Mouse (Mus musculus) mature B cell (primary cell): Measurements from ENCODE around the gene Zkscan17.

Experiments
- in situ Hi-C: fragments of 300-500 bp; cut with MboI; formaldehyde crosslinking; loops from 2 replicates; pipeline ENCODE4 v1.14.3; 2019

Zkscan17 gene

GRCm38 (mm10) chr11:59518226-59518625 is 8.3 kb downstream of the Zkscan17 start:
- in situ Hi-C loops = no loop called here

DNA sequence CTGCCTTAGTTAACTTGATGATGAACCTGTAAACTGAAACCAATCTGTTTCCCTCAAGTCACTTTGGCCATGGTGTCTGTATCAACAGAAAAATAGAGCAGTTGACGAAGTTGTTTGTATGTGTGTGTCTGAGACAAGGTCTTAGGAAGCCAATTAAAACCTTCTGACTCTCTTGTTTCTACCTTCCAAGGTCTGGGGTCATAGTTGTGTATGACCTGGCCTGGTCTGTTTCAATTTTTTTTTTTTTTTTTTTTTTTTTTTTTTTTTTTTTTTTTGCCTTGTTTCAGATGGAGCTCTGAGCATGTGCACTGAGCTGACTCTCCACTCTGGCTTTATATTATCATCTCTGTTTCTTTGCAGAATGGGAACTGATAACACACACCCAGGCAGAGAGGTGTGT is 9.1 kb downstream of the Zkscan17 start:
- in situ Hi-C loops = no loop called here

DNA sequence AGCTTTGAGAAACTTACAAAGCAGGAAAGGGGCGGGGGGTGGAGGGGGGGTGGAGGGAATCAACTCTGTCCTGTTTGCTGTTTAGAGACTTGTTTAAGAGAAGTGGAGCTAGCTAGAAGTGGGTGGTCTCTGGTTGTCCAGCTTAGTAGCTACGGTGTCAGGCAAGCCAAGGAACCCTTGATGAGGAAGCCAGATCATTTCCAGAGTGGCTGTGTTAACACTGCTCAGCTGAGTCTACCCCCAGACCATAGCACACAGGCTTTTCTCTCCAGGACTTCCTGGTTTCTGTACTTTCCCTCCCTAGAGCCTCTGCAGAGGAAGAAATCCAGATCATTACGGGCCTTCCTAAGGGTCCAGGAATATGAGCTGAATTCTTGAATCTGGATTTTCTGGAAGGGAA is 11.8 kb downstream of the Zkscan17 start:
- in situ Hi-C loops = no loop called here

DNA sequence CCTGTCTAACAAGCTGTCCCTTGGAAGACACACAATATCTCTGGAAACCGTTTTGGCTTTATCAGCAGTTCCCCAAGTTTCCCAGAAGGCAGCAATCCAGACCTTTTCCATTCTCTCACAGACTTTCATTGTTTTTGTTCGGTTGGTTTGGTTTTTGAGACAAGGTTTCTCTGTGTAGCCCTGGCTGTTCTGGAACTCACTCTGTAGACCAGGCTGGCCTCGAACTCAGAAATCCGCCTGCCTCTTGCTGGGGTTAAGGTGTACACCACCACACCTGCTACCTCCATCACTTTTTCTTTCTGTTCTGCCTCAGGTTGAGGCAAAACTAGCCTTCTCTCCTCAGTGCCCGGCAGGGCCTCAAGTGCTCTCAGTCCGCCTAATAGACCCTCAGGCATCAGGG is 12.2 kb downstream of the Zkscan17 start:
- in situ Hi-C loops = no loop called here

- in situ Hi-C loops = no loop called here
These were observed 13.0 kb downstream of the Zkscan17 start for GRCm38 (mm10) chr11:59513556-59513955.

- in situ Hi-C loops = no loop called here
These were observed 13.8 kb downstream of the Zkscan17 start for GRCm38 (mm10) chr11:59512733-59513132.

DNA sequence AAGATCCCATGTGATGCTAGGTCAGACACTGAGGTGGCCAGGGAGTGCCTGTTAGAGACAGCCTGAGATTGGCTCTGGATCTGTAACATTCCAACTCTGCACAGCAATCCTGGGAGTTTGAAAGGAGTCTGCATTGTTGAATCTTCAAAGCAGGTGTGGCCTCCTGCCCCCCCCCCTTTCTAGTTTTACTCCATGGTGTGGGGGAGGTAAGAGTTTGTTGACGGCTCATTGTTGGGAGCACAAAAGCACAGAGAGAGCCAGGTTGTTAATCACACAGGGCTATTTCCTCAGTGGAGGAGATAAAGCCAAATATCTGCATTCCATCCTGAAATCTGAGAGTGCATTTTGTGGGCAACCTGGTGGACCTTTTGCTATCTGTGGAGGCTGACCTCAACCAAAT is 15.0 kb downstream of the Zkscan17 start:
- in situ Hi-C loops = no loop called here

DNA sequence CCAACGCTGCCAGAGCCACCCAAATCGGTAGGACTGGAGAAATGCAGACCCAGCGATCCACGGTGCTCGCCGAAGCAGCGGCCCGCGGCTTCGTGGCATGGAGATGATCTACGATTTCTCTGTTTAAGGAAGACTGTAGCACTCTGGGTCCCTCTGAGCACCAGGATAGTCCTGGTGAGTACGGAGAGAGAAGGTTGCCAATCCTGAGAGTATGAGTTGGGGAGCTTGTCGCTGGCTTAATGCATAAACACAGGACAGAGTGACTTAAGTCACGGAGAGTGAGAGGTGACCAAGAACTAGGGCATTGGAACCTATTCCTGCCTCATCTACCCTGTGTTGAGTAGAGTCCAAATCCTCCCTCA is 19.9 kb downstream of the Zkscan17 start:
- in situ Hi-C loops = no loop called here

GRCm38 (mm10) chr11:59505839-59506712 is 20.5 kb downstream of the Zkscan17 start:
- in situ Hi-C loops = no loop called here

GRCm38 (mm10) chr11:59505351-59505838 is 21.2 kb downstream of the Zkscan17 start:
- in situ Hi-C loops = no loop called here

- in situ Hi-C loops = no loop called here
These were observed 24.4 kb downstream of the Zkscan17 start for GRCm38 (mm10) chr11:59501978-59502700.

- in situ Hi-C loops = no loop called here
These were observed 28.8 kb downstream of the Zkscan17 start for GRCm38 (mm10) chr11:59497747-59498146.

GRCm38 (mm10) chr11:59496672-59497310 is 29.8 kb downstream of the Zkscan17 start:
- in situ Hi-C loops = no loop called here

DNA sequence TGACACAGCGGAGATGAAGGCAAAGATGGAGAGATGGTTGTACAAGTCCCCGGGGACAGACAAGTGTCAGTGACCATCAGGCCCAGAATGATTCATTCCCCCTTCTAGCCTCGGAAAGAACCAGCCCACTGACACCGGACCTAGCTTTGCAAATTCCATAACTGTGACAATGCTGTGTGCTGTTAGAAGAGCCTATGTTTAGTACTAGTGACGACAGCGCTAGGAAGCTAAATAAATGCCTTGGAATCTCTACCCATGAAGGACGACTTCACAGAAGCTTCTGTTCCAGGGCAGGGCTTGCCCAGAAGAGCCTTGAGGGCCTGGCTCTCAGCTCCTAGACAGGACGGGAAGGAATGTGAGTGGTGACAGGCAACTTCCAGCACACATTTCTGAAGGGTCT is 40.3 kb downstream of the Zkscan17 start:
- in situ Hi-C loops = no loop called here

GRCm38 (mm10) chr11:59485641-59486040 is 40.9 kb downstream of the Zkscan17 start:
- in situ Hi-C loops = no loop called here

GRCm38 (mm10) chr11:59483212-59483611 is 43.3 kb downstream of the Zkscan17 start:
- in situ Hi-C loops = no loop called here

- in situ Hi-C loops = no loop called here
These were observed 49.3 kb downstream of the Zkscan17 start for GRCm38 (mm10) chr11:59477240-59477639.

- in situ Hi-C loops = no loop called here
These were observed 54.2 kb downstream of the Zkscan17 start, which contains the start of gene Zfp867 for GRCm38 (mm10) chr11:59472326-59472677. Gene Zfp867 (minus strand): TSS chr11:59472474.

- in situ Hi-C loops = no loop called here
These were observed 54.9 kb downstream of the Zkscan17 start for GRCm38 (mm10) chr11:59471413-59472325.

DNA sequence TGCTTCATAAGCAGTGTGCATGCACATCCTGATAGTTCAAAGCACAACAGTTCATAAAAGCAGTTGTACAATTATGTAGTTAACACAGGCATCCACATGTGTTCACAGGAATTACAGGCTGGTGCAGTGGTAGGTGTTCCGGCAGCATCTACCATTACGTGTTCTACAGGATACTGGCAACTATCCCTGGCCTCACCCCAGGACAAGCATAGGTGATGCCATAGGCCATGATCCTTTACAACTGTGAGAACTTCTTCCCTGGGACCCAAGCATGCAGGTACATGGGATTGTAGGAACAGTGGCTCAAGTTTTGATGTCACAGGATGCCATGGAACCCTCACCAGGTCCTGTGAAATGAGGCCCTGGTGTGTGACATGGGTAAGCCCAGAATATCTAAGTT is 66.1 kb downstream of the Zkscan17 start:
- in situ Hi-C loops = no loop called here

DNA sequence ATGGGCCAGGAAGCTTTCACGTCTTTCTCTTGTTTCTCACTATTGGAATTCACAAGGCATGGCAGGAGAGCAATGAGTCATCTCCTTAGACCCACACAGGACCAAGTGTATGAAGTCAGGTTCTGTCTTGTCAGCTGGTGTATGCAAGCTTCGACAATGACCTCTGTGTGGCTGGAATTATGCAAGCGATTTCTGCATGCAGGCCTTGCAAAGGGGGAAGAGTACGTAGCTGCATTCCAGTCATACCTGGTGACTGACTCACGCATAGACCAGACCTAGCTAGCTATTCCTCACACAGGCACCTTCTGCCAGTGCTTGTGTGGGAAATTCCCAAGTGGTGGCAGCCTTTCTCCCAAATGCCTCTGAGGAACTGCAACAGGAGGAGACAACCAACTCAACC is 67.6 kb downstream of the Zkscan17 start:
- in situ Hi-C loops = no loop called here

DNA sequence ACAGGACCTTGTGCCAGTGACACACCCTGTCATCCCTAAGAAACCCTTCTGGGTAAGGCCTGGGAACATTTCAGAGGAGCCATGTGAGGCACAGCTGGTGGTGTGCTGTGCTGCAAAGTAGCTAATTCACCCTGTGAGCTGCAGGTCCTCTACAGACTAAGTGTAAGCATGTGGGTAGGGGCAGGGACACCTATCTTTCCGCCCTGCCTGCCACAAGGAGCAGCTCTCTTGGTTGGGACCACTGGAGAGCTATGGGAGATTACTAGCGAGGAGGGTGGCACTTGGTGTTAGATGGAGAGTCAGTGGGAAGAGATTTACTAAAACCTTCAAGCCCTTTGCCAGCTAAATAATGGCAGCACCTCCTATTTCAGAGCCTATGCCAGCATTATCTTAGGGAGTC is 69.7 kb downstream of the Zkscan17 start:
- in situ Hi-C loops = no loop called here
